Mouse (Mus musculus) forelimb bud, embryonic 11.5 days (tissue): ENCODE data around the gene Sun2.

ENCODE experiments used
- DNase-seq: peaks from one replicate; pipeline ENCODE4 v3.0.0-alpha.2; 2012; ENCODE audit warnings: low read depth, low spot score

The Sun2 gene

GRCm38 (mm10) chr15:79725190-79725789 is 17.0 kb downstream of the Sun2 start:
- no peak for DNase-seq

- DNase-seq = no peak
Measured at GRCm38 (mm10) chr15:79723439-79723838, 18.9 kb downstream of the Sun2 start.

GRCm38 (mm10) chr15:79720796-79721195 is 21.5 kb downstream of the Sun2 start:
- DNase-seq = no peak

- no peak for DNase-seq
Measured at GRCm38 (mm10) chr15:79720267-79720666, 22.1 kb downstream of the Sun2 start.

- DNase-seq = no peak
Measured at GRCm38 (mm10) chr15:79716710-79717109, 25.6 kb downstream of the Sun2 start.

GRCm38 (mm10) chr15:79715646-79716045 is 26.7 kb downstream of the Sun2 start:
- DNase-seq = no peak

GRCm38 (mm10) chr15:79708229-79708822 is 34.0 kb downstream of the Sun2 start:
- DNase-seq = no peak

- DNase-seq = no peak
Measured at GRCm38 (mm10) chr15:79706603-79707214, 35.6 kb downstream of the Sun2 start.

- no peak for DNase-seq
Measured at GRCm38 (mm10) chr15:79697558-79698187, 44.7 kb downstream of the Sun2 start.

- no peak for DNase-seq
Measured at GRCm38 (mm10) chr15:79697011-79697410, 45.3 kb downstream of the Sun2 start.

- no peak for DNase-seq
Measured at GRCm38 (mm10) chr15:79696508-79696907, 45.8 kb downstream of the Sun2 start.

- DNase-seq = no peak
Measured at GRCm38 (mm10) chr15:79695516-79695915, 46.8 kb downstream of the Sun2 start.

GRCm38 (mm10) chr15:79694512-79694911 is 47.8 kb downstream of the Sun2 start:
- DNase-seq = no peak

- no peak for DNase-seq
Measured at GRCm38 (mm10) chr15:79693740-79694139, 48.6 kb downstream of the Sun2 start.

- no peak for DNase-seq
Measured at GRCm38 (mm10) chr15:79692334-79692733, 50.0 kb downstream of the Sun2 start.

GRCm38 (mm10) chr15:79691023-79691508 is 51.3 kb downstream of the Sun2 start:
- DNase-seq = no peak

GRCm38 (mm10) chr15:79690426-79691022 is 51.8 kb downstream of the Sun2 start, which contains the start of gene Gtpbp1:
Gene Gtpbp1, plus strand, starts transcription at chr15:79690845.
- peak; percentile 99 for DNase-seq

GRCm38 (mm10) chr15:79689662-79690425 is 52.5 kb downstream of the Sun2 start:
- no peak for DNase-seq

- DNase-seq = no peak
Measured at GRCm38 (mm10) chr15:79688268-79688956, 53.9 kb downstream of the Sun2 start.

- peak; percentile 92 for DNase-seq
Measured at GRCm38 (mm10) chr15:79687646-79688267, 54.6 kb downstream of the Sun2 start, which contains the start of gene Josd1. Gene Josd1, minus strand, starts transcription at chr15:79687919.
